Mouse (Mus musculus) liver, embryonic 13.5 days (tissue): ENCODE measurements around the gene Wnt11. TPM values are rescaled to one million over a fixed set of nuclear protein-coding genes. Genes with fewer than 3 reads are reported as not detected.

Source experiments
- ATAC-seq: fragments of 200-750 bp; cut with Nextera tagmentation; 2 replicates; pipeline ENCODE4 v1.8.0; 2017; ENCODE audit warnings: low read depth, mild to moderate bottlenecking, moderate number of reproducible peaks, moderate library complexity
- DNase-seq: peaks from one replicate; pipeline ENCODE4 v3.0.0; 2022
- H3K27ac ChIP-seq: fragments of 300-500 bp; sonication (generic); 2 replicates; pipeline ENCODE4 v1.5.1; 2015; ENCODE audit warnings: moderate library complexity, mild to moderate bottlenecking, inconsistent platforms
- H3K27me3 ChIP-seq: fragments of 300-500 bp; sonication (generic); 2 replicates; pipeline ENCODE4 v1.6.1; 2015; ENCODE audit warnings: mild to moderate bottlenecking, inconsistent platforms
- H3K36me3 ChIP-seq: fragments of 300-500 bp; sonication (generic); 2 replicates; pipeline ENCODE4 v1.6.1; 2015; ENCODE audit warnings: mild to moderate bottlenecking, inconsistent platforms
- H3K4me1 ChIP-seq: fragments of 300-500 bp; sonication (generic); replicated peaks from 2 replicates; pipeline ENCODE4 v1.6.1; 2015; ENCODE audit warnings: inconsistent platforms
- H3K4me2 ChIP-seq: fragments of 300-500 bp; sonication (generic); 2 replicates; pipeline ENCODE4 v1.6.1; 2015; ENCODE audit warnings: inconsistent platforms, mild to moderate bottlenecking, moderate library complexity
- H3K4me3 ChIP-seq: fragments of 300-500 bp; sonication (generic); replicated peaks from 2 replicates; pipeline ENCODE4 v1.5.1; 2015; ENCODE audit warnings: mild to moderate bottlenecking, inconsistent platforms
- H3K9ac ChIP-seq: fragments of 300-500 bp; sonication (generic); 2 replicates; pipeline ENCODE4 v1.6.1; 2015; ENCODE audit warnings: mild to moderate bottlenecking, inconsistent platforms
- H3K9me3 ChIP-seq: fragments of 300-500 bp; sonication (generic); replicated peaks from 2 replicates; pipeline ENCODE4 v1.6.1; 2016; ENCODE audit warnings: inconsistent platforms
- WGBS: fragments of 180-500 bp; shearing (Covaris S2); methylation state at CpG from one replicate; pipeline ENCODE4 v1.1.7; 2015; ENCODE audit not compliant: insufficient replicate concordance; 5-methylcytosine and 5-hydroxymethylcytosine counted together
- polyA plus RNA-seq: library from polyadenylated mRNA; unstranded; fragments of >200 nt; fragmentation: Nextera tagmentation; extraction: Ambion mirVana; gene quantifications from 2 replicates; pipeline ENCODE4 v1.2.1, GENCODE M21; 2015

The Wnt11 gene
- polyA plus RNA-seq, 1 experiment from 2014 or later = 0.84 TPM

DNA sequence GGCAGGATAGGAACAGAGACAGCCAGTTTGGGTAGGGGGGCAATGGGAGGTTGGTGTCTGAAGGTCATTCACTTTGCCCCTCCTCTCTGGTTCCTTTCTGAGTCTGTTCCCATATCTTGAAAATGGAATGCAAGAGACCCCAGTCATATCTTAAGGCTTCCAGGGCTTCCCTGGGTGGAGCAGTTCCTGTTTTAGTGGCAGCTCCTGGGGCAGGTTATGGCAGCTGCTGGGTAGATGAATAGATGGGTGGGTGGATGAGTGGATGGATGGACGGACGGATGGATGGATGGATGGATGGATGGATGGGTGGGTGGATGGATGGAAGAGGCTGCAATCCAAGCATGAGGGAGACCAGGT lies 32.9 kb downstream of the Wnt11 start:
- Histone ChIP-seq H3K4me1 (peaks cover 10% of the 10 kb centered on the region), H3K9me3 (no peaks in the 10 kb centered on the region), H3K27ac (no peak overlapping the region), H3K36me3 (no peaks in the 10 kb centered on the region), H3K27me3 (peaks cover 3% of the 10 kb centered on the region; the same call in 1 of the 2 replicates), H3K9ac (no peak overlapping the region), H3K4me3 (no peak overlapping the region), H3K4me2 (no peak overlapping the region)
- WGBS = 13% methylated on average over 2 of the region's 2 CpGs
- ATAC-seq (no peak), DNase-seq (no peak)

DNA sequence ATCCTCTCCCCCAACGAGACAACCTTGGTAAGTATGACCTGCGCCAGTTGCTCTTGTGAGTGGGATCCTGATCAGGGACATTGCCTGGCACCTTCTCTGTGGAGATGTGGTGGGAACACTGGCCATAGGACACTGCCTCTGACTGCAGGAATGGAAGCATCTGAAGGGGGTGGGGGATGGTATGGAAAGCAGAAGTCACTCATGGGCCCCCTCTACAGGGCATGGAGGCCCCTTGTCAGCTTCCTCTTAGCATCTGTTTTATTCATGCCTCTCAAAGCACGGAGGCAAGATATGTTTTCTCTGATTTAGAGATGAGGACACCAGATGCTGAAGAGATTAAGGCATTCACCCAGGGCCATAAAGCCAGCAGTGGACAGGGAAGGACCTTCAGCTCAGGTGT lies 34.2 kb downstream of the Wnt11 start:
- Histone ChIP-seq H3K36me3 (no peaks in the 10 kb centered on the region), H3K27ac (no peak overlapping the region)
- DNase-seq = no peak

DNA sequence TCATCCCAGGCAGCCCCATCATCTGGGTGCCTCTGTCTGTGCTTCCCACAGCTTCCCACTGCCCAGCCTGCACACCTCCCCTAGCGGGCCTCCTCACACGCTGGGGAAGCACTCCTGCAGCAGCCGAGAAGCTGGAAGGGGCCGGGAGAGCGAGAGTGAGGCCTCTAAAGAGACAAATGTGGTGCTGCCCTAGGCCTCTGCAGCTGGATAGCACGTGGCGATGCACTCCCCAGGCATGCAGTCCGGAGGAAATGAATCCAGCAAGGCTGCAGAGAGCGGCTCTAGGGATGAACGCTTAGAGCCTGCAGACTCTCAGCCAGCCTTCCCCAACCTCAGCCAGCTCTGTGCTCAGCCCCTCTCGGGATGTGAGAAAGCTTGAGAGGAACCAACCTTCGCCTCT lies 35.9 kb downstream of the Wnt11 start:
- Histone ChIP-seq H3K27ac (no peak overlapping the region), H3K4me1 (peaks cover 10% of the 10 kb centered on the region), H3K4me2 (no peak overlapping the region), H3K9me3 (no peaks in the 10 kb centered on the region), H3K4me3 (no peak overlapping the region), H3K27me3 (peaks cover 3% of the 10 kb centered on the region; the same call in 1 of the 2 replicates), H3K36me3 (no peaks in the 10 kb centered on the region), H3K9ac (no peak overlapping the region)
- no peak for DNase-seq
- WGBS = 34% methylated on average over 12 of the region's 12 CpGs
- no peak for ATAC-seq

More for the DNA sequence above, 34.2 kb downstream of the Wnt11 start:
- Histone ChIP-seq H3K9me3 (no peaks in the 10 kb centered on the region), H3K4me2 (no peak overlapping the region), H3K4me1 (peaks cover 10% of the 10 kb centered on the region), H3K9ac (no peak overlapping the region), H3K4me3 (no peak overlapping the region), H3K27me3 (peaks cover 3% of the 10 kb centered on the region; the same call in 1 of the 2 replicates)
- no peak for ATAC-seq
- 27% methylated on average over 3 of the region's 3 CpGs for WGBS

DNA sequence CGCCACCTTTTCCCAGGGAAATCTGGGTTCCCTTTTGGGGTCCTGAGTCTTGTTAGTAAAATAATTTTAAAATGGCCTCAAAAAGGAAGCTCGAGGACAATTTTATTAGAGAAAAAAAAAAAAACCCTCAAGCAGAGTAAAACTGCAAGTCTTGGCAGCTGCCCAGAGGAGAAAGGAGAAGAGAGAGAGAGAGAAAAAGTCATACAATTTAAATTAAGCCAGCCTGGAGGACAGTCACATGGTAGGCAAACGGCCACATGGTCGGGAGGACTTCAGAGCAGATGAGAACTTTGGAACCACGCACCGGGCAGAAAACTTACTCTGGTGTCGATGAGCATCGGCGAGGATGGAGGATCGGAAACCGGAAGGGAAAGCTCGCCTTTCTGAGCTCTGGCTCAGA lies 37.0 kb downstream of the Wnt11 start:
- peaks cover 10% of the 10 kb centered on the region for H3K4me1 ChIP-seq
- no peak overlapping the region for H3K9ac ChIP-seq
- no peak for ATAC-seq
- H3K4me2 ChIP-seq = no peak overlapping the region
- H3K9me3 ChIP-seq = no peaks in the 10 kb centered on the region
- H3K27ac ChIP-seq = no peak overlapping the region
- H3K4me3 ChIP-seq = no peak overlapping the region
- 53% methylated on average over 12 of the region's 12 CpGs for WGBS
- no peak for DNase-seq
- H3K36me3 ChIP-seq = no peaks in the 10 kb centered on the region
- peaks cover 3% of the 10 kb centered on the region; the same call in 1 of the 2 replicates for H3K27me3 ChIP-seq

DNA sequence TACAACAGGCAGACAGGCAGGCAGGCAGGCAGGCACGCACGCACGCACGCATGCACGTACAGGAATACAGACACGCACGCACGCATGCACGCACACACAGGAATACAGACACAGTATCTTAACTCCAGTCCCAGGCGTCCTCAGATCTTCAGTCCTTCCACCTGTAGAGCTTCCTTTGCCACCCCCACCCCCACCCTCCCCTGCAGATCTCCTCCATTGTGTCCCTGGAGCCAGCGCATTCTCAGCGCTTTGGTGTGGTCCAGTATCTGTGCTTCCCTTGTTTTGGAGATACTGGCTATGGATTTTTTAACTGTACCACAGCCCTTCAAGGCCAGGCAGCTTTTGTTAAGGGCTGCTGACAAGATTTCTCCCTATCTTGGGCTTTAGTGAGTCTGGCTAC lies 38.4 kb downstream of the Wnt11 start:
- no peak for DNase-seq
- peaks cover 3% of the 10 kb centered on the region; the same call in 1 of the 2 replicates for H3K27me3 ChIP-seq
- 74% methylated on average over 12 of the region's 12 CpGs for WGBS
- no peak overlapping the region for H3K9ac ChIP-seq
- H3K4me3 ChIP-seq = no peak overlapping the region
- ATAC-seq = no peak
- H3K27ac ChIP-seq = no peak overlapping the region
- no peaks in the 10 kb centered on the region for H3K36me3 ChIP-seq
- H3K4me1 ChIP-seq = peaks cover under 1% of the 10 kb centered on the region; the same call in 1 of the 2 replicates
- H3K4me2 ChIP-seq = no peak overlapping the region
- no peaks in the 10 kb centered on the region for H3K9me3 ChIP-seq

DNA sequence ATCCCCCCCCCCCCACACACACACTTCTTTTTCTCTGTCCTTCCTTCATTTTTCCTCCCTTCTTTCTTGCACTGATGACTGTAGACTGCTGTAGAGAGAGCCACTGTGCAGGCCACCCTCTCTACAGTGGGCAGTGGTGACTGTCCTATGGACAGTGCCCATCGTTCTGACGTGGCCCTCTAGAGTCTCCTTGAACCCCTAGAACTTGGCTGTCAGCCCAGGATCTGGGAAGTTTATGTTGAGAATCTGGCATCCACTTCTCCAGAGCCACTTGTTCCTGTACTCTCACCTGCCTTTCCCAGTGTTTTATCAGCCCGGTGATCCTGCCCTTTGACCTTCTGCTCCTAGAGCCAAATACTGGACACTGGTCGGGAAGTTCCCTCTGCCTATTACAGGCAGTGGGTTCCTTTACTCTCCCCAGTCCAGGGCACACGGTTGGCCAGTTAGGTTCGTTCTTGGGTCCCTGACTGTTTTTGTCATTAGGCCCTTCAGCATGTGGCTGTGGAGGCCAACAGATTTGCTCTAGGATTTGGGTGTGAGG lies 39.6 kb downstream of the Wnt11 start:
- H3K4me2 ChIP-seq = no peak overlapping the region
- no peaks in the 10 kb centered on the region for H3K9me3 ChIP-seq
- no peaks in the 10 kb centered on the region for H3K4me1 ChIP-seq
- H3K27ac ChIP-seq = no peak overlapping the region
- 50% methylated on average over 6 of the region's 6 CpGs for WGBS
- H3K36me3 ChIP-seq = no peaks in the 10 kb centered on the region
- no peak overlapping the region for H3K9ac ChIP-seq
- H3K4me3 ChIP-seq = no peak overlapping the region
- DNase-seq = no peak
- peaks cover 3% of the 10 kb centered on the region; the same call in 1 of the 2 replicates for H3K27me3 ChIP-seq
- 0 out of 2 replicates have a peak, but pooled peaks have one; percentile 31 for ATAC-seq

DNA sequence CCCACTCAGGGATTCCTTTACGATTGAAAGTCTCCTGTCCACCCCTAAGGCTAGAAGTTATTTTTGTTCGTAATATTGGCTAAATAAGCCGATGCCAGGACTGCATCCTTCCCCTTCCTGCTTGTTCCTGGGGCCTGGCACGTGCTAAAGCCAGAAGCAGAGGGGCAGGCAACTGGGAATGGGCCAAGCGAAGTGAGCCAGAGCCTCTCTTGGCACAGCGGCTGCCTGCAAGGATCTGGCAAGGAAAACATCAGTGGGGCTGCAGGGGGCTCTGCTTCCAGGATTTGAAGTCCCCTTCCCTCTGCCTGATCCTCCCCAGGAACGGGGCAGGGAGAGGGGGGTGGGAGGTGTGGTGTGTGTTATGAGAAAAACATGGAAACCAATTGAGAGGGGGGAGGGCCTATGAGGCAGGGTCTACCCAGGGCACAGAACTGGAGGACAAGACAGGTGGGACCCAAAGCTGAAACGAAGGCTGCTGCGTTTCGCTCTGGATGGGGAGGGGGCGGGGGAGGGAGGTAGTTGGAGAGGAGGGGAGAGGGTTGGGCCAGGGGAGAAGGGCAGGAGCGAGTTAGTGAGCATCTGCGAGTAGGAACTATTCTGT lies 40.6 kb downstream of the Wnt11 start:
- whole genome bisulfite sequencing = 49% methylated on average over 13 of the region's 13 CpGs
- Histone ChIP-seq H3K4me3 (no peak overlapping the region), H3K9me3 (no peaks in the 10 kb centered on the region), H3K9ac (no peak overlapping the region), H3K27me3 (peaks cover 3% of the 10 kb centered on the region; the same call in 1 of the 2 replicates), H3K36me3 (no peaks in the 10 kb centered on the region), H3K27ac (no peak overlapping the region), H3K4me1 (no peaks in the 10 kb centered on the region), H3K4me2 (no peak overlapping the region)
- DNase-seq (no peak), ATAC-seq (no peak)

DNA sequence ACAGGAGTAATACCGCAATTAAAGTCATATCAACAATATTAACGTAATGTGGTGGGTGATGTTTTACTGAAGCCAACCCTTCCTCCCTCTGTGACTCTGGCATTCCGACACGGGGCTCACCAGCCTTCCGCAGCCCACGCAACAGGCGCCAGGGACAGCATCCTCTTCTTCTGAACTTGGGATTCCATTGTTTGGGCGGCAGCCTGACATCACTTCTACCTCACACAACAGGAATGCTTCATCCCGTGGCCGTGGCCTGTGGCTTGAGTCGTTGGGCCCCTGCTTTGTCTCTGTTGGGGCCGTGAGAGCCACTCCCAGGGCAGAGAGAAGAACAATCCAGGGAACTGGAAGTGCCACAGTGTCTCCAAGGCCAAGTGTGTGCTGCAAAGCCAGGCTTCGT lies 41.2 kb downstream of the Wnt11 start:
- Histone ChIP-seq H3K4me3 (no peak overlapping the region), H3K9ac (no peak overlapping the region), H3K36me3 (no peaks in the 10 kb centered on the region), H3K27ac (no peak overlapping the region), H3K4me2 (no peak overlapping the region), H3K27me3 (peaks cover 3% of the 10 kb centered on the region; the same call in 1 of the 2 replicates), H3K4me1 (no peaks in the 10 kb centered on the region), H3K9me3 (no peaks in the 10 kb centered on the region)
- 41% methylated on average over 13 of the region's 13 CpGs for WGBS
- DNase-seq (no peak), ATAC-seq (no peak)

DNA sequence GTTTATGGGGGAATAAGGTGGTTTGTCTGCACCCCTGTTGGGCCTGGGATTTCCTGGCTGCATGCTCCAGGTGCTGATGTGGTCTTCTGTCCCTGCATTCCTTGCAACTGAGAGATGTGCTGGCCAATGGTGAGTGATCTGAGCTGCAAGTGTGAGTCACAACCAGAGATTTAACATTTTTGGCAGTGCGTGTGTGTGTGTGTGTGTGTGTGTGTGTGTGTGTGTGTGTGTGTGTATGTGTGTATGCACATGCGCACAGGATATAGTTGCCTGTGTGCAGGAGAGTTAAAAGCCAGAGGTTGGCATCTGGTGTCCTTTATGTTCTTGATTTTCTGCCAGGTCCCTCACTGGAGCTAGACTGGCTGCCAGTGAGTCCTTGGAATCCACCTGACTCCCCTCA lies 44.3 kb downstream of the Wnt11 start:
- Histone ChIP-seq H3K27me3 (no peaks in the 10 kb centered on the region), H3K4me2 (no peak overlapping the region), H3K4me1 (no peaks in the 10 kb centered on the region), H3K9me3 (no peaks in the 10 kb centered on the region), H3K27ac (no peak overlapping the region), H3K4me3 (no peak overlapping the region), H3K36me3 (no peaks in the 10 kb centered on the region), H3K9ac (no peak overlapping the region)
- DNase-seq (no peak), ATAC-seq (no peak)
- 64% methylated on average over 2 of the region's 2 CpGs for WGBS

DNA sequence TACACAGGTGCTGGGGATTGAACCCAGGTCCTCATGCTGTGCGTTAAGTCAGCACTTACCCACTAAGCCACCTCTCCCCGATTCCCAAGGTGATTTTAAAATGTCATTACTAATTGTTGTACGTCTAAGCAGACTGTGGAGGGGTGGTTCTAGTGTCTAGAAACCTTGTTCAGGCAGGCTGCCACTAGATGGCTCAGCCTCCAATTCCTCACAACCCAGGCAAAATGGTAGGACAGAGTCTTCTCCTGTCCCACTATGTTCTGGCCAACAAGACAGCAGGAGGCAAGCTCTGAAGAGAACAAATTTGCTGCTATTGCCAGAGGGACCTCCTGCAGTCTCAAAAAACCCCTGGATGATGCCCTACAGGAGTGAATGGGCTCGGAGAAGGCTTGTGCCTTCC lies 47.0 kb downstream of the Wnt11 start:
- WGBS = 54% methylated on average over 4 of the region's 4 CpGs
- no peak overlapping the region for H3K4me2 ChIP-seq
- no peak overlapping the region for H3K9ac ChIP-seq
- ATAC-seq = no peak
- no peak overlapping the region for H3K4me3 ChIP-seq
- DNase-seq = no peak
- H3K9me3 ChIP-seq = no peaks in the 10 kb centered on the region
- no peaks in the 10 kb centered on the region for H3K4me1 ChIP-seq
- H3K27me3 ChIP-seq = no peaks in the 10 kb centered on the region
- peaks cover 3% of the 10 kb centered on the region; the same call in 1 of the 2 replicates for H3K36me3 ChIP-seq
- no peak overlapping the region for H3K27ac ChIP-seq

DNA sequence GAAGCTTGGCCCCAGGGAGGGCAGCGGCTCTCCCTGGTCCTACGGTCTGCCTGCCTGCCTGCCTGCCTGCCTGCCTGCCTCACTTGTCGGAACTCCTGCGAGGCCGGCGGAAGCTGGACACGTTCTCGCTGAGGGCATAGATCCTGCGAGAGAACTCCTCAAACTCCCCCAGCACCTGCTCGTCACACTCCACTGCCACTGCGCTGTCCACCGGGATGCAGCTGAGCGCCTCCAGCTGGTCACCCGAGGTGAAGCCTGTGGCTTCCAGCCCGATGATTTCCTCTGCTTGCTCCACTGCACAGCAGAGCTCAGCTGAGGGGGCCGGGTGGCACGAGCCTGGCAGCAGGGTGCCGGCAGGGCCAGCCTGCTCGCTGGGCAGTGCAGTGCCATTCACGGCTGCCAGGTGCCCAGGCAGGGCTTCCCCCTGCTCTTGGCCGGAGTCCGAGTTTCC lies 52.9 kb downstream of the Wnt11 start:
- WGBS = 79% methylated on average over 22 of the region's 22 CpGs
- ATAC-seq (no peak), DNase-seq (no peak)
- H3K4me2 ChIP-seq = no peak overlapping the region
- H3K36me3 ChIP-seq = peaks cover 17% of the 10 kb centered on the region
- no peaks in the 10 kb centered on the region for H3K9me3 ChIP-seq
- H3K4me3 ChIP-seq = no peak overlapping the region
- H3K27me3 ChIP-seq = no peaks in the 10 kb centered on the region
- peaks cover 6% of the 10 kb centered on the region; the same call in 1 of the 2 replicates for H3K4me1 ChIP-seq
- H3K9ac ChIP-seq = no peak overlapping the region
- H3K27ac ChIP-seq = no peak overlapping the region

DNA sequence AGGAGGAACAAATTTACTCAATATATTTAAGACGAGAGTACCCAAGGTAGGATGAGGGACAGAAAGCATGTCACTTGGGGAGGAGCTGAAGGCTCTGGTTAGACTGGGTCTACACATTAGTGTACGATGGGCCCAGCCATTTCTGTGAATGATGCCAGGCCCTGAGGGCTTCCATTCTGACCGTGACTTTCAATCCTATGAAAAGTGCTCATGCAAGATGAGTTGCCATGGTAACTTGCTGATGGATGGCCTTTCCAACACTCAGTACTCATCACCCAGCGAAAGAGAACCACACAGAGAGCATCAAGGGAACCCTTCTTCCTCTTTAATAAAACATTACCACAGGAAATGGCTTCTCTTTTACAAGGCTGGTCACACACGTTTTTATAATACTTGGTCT lies 53.9 kb downstream of the Wnt11 start:
- Histone ChIP-seq H3K9me3 (no peaks in the 10 kb centered on the region), H3K4me1 (peaks cover 10% of the 10 kb centered on the region), H3K4me2 (no peak overlapping the region), H3K4me3 (no peak overlapping the region), H3K27ac (no peak overlapping the region), H3K27me3 (no peaks in the 10 kb centered on the region), H3K9ac (no peak overlapping the region), H3K36me3 (peaks cover 19% of the 10 kb centered on the region)
- no peak for DNase-seq
- no peak for ATAC-seq
- 71% methylated on average over 5 of the region's 5 CpGs for WGBS
